Mouse (Mus musculus) brain, embryonic 18.5 days (tissue): ENCODE measurements around the gene Taok1.

Source experiments
- DNase-seq: peaks from one replicate; pipeline ENCODE4 v3.0.0-alpha.2; 2012; ENCODE audit warnings: low read depth, low spot score

Gene Taok1

DNA sequence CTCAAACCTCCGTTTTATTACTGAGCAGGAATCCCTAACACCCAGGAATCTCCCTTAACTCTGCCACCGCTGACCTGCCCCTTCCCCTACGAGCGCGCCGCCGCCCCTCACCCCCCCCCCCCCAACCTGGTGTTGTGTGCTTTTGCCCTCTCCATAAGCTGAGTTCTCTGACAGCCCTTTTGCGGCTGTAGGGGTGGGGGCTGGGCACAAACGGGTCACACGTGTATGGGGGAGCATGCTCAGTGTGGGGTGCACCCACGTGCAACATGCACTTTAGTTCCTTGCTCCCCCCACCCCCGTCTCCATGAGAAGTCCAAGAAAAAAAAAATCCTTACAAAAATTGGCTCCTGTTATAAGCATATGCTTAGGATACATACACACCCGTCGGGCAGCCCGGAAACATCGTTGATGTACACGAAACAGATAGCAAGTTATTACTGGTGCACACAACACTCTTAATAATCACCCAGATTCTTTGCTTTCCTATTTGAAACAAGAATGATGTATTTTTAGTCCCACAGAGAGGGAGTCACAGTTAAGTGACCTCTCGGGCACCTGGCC, 115.2 kb downstream of the Taok1 start:
- no peak for DNase-seq

- no peak for DNase-seq
These were observed 115.9 kb downstream of the Taok1 start for GRCm38 (mm10) chr11:77491502-77492291.

GRCm38 (mm10) chr11:77491123-77491501, 116.5 kb downstream of the Taok1 start:
- peak; percentile 85 for DNase-seq

- no peak for DNase-seq
These were observed 117.2 kb downstream of the Taok1 start for GRCm38 (mm10) chr11:77490451-77490850.

DNA sequence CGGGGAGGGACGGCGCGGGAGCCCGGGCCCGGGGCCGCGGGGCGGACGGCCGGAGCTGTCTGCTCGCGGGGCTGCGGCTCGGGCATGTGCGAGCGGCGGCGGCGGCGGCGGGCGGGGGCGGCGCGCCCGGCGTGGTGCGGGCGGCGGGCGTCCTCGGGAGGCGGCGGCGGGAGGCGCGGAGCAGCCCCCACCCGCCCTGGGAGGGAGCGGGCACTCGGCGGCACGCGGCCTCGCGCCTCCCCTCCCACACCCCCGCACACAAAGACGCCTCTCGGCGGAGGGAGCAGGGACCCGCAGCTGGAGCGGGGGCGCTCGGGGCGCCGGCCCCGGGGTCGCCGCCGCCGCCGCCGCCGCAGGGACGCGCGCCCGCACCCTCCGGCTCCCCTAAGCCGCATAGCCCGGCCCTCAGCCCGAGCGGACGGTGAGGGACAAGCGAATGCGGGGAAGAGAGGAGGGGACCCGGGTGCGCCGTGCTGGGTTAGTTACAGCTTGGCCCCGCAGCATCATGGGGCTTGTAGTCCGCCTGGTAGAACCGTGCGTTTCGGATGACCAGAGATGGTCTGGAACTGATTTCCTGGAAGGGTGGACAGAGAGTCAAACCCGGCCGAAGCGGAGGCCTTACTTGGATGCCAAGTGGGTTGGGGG, 117.9 kb downstream of the Taok1 start, which contains the start of gene Ankrd13b:
Gene Ankrd13b (minus strand): TSS at position 88 of the 645 bp plus-strand sequence.
- no peak for DNase-seq

DNA sequence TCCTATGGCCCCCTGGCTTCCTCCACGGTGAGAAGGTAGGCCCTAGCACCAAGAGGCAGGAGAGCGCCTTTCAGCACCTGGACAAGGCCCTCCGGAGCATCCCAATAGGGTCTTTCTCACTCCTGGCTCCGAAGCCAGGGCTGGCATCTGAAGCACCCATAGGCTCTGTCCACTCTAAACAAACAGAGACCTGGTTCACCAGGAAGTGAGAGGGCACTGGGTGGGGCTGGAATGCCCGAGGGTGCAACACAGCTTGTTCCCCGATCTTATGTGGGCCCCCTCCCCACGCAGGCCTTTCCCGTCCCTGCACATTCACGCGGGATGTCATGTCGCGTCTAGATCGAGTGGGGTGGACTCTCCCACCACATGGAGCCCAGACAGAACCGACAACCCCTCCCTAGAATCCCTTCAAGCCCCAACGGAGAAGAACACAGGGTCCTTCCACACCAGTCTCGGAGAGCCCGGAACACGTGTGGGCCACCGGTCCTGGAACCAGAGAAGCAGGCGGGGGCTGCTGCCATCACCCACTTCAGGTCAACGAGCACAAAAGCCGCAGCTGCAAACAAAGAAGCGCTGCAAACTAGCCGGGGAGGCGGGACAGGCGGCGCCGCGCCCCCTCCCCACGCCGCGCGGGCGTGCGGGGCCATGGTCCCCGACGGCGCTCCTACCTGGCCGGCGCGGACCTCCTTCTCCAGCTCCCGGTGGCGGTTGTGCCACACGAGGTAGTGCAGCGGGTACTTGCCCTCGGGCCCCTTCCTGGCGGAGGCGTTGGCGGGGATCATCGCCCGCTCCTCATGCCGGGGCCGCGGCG, 118.6 kb downstream of the Taok1 start:
- DNase-seq, result no peak

DNA sequence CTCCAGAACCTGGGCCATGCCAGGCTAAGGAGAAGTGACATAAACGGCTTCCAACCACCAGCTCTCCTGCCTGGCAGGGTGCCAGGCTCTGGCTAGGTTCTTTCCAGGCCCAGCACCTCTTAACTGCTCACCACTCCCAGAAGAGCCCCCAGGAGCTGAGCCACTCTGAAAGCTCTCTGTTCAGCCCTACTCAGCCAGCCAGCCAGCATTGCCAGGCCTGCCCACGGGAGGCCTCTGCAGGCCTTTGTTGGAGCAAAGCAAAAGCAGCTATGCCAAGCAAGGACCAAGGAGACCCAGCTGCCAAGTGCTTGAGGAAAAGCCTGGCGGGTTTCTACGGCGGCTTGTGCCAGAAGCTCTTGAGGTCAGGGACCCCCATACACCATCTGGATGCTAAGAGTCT, 120.8 kb downstream of the Taok1 start:
- no peak for DNase-seq

GRCm38 (mm10) chr11:77485229-77485628, 122.4 kb downstream of the Taok1 start:
- no peak for DNase-seq

DNA sequence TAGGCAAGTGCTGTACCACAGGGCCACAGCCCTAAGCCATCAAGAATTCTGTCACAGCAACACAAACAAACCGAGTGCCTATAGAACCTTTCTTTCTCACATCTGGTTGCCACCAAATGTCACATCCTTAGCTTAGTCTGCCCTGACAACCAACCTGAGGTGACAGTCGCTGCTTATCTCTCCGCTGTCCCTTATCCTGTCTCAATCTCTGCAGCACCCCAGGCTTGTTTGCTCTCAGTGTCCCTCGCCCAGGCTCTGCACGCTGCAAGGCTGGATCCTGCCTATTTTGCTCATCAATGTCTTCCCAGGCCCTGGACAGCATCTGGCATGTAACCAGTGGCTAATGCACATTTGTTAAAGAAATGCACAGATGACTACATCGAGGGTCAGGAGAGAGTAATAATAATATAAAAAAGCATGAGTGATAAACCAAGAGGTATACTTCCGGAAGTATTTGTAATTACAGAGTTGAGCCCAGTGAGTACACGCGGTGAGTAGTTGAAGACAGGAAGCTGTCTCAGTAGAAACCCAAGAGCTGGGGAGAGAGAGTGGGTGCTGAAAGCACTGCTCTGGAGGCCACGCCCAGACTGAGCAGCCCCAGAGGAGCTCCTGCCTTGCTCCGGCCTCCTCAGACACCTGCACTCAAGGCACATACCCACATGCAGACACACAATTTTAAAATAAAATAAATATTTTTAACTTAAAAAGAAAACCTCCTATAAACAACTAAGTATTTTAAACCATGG, 123.9 kb downstream of the Taok1 start:
- DNase-seq, result no peak

- DNase-seq, result no peak
These were observed 124.6 kb downstream of the Taok1 start for GRCm38 (mm10) chr11:77483043-77483442.
